Mouse (Mus musculus) adrenal gland, postnatal 10 days (tissue): Measurements from ENCODE around the gene Sall1. TPM values are rescaled to one million over a fixed set of nuclear protein-coding genes. Genes with fewer than 3 reads are reported as not detected.

Source experiments
- DNase-seq: peaks from one replicate; pipeline ENCODE4 v3.0.0; 2021; ENCODE audit warnings: mixed read lengths
- long read RNA-seq, 2 experiments: library from polyadenylated mRNA; stranded (forward); transcript quantifications; one replicate each; pipeline ENCODE4 v2.0.0; 2021
- total RNA-seq, 2 experiments: library from RNA; stranded (reverse); gene quantifications; 2 replicates each; pipeline ENCODE4 v1.2.3; 2021

Sall1 gene
- 1 to 10 TPM; 1.6 to 4.3 TPM for total RNA-seq
- long read RNA-seq, experiment 1, partial matches to known transcripts: 1 of 4 reads
- long read RNA-seq, experiment 1, other reads (novel, unspliced or antisense): 3 of 4 reads
- long read RNA-seq, experiment 2: 0 reads

DNA sequence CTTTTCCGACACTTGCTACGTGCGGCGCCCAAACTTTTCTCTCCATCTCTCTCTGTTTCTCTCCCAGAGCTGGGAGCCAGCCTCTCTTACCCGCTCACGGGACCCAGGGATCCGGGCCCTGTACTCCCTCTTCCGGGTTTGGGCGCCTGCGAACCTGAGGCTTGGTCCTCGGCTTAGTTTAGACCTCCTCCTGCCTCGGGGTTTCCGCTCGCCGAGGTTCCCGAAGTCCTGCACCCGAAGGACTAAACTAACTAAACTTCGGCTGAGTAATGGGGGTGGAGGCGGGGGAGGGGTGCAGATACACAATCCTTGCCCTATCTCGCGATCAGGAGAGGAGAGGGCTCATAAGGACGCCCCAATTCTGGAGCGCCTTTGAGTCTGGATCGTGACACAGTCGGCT, at the start of gene Sall1:
Gene Sall1 (minus strand): TSS at position 223 of the 400 bp plus-strand sequence.
- no peak for DNase-seq

DNA sequence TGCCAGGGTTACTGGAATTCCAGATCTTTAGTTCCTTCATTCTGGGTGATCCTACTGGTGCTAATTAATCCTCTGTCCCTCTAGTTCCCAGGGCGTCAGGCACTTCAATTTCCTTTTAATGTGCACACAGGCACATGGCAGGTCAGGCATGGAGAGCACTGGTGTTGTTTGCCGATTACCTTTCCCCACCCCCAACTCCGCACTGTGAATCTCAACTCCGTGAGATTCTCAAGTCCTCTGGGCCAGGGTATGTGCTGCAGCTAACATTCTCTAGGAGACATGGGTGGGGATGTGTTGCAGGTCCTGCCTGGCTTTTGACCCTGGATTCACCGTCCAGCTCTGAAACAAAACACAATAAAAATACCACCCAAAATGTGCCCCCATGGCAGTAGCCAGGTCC, 46.0 kb upstream of the Sall1 start:
- DNase-seq: no peak

DNA sequence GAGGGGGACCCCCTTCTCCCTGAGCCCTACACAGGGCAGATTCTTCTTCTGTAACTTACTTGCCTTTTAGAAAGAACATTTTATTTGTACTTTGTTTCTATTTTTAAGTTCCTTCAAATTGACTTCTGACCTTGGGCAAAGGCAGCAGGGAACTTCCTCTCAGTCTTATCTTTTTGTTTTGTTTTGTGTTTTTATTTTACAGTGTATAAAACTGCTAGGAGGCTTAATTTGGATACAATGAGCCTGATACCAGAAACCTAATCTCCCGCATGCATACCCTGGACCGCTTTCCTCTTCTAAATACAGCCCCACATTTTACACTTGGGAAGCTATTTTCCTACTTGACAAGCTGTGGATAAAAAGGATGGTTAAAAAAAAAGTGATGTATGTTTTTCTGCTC, 35.2 kb upstream of the Sall1 start:
- DNase-seq: no peak

DNA sequence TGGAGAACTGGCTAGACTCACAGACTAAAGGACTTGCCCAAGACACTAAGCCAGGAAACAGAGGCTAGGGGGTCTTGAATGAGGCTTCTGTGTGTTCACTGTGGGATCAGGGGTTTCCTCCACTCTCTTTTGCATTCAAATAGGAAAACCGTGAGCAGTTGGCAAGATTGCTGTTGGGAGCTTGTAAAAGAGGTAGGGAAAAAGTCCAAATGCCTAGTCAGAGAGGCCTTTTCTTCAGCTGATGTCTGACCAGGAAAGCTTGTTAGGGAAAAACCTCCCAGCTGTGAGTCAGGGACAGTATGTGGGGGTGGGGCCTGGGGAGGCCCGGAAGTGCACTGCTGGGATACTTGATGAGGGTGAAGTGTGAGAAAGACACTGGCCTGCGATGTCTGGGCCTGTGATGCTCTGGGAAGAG, 29.0 kb upstream of the Sall1 start:
- DNase-seq: no peak

DNA sequence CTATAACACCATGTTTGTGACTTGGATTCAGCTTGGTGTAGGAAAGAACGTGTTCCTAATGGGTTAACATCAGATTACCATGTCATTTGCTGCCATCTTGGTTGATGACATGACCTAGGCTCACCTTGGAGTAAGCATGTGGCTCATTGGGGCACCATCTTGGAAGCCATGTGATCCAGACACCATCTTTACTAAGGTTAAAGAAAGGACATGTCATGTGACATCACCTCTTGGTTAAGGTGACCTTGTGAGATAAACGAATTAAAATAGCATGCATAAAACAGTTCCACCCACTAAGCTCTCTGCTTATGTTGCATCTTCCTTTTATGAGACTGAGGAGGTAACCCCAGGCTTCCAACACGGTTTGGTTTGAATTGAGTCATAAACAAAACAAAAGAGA, 23.5 kb upstream of the Sall1 start:
- no peak for DNase-seq

DNA sequence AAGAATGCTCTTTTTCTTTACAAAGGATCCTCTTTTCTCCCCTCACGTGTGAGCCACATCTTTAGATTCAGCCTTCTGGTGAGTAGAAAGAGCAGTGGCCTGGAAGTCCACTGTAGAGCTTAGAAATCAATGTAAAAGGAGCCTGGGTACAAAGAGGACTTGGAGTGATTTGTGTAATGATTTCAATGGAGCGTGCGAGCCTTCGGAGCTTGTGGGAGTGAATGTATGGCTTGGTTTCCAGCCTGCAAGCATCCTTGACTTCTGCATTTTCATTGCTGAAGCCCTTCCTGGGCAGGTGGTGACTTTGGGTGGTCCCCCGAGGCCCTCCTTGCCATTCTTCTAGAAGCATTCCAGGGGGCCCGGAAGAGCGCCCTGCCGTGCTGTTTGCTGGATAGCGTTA, 20.1 kb upstream of the Sall1 start:
- no peak for DNase-seq

DNA sequence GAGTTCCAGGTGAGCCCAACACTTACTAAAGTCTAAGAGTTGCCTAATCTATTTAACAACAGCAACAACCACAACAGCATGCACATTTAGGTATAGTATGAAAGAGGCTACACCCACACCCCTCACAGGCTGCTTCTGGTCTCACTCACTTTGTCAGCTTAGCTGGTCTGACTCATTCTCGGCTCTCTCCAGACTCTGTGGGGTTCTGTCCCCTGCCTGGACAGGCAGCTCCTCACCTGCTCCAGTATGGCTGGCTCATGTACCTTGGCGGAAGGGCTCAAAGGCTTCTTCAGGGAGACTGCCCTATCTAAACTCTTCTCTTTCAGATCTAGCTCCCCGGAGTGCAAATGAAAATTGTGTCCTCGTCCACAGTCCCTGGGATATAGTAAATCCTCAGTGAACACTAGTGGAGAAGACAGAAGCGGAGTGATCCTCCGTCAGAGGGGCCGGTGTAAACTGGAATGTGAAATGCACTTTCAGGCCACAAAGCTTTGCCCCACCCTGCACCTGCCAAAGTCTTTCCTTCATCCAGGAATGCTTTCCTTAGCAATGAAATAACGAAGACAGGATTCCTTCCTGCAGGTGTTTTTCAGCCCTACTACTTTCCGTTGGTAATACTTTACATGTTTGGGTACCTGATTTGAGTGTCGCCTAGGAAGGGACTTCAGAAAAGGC, 19.5 kb upstream of the Sall1 start:
- no peak for DNase-seq

DNA sequence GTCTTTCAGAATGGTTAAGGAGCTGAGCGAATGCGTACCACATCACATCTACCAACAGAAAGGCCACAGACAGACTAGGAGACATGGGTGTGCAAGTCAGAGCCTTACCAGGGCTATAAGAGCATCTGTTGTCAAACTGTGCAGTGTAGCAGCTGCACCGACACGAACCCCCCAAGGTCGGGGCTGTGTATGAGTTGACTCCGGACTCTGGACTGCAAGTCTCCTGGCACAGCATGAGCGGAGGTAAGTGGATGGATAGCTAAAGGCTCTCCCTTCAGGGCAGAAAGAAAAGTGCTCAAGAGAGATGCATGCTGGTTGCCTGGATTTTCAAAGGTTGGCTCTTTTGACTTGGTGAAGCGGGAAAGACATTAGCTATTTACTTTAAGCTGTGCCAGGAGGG, 16.8 kb upstream of the Sall1 start:
- no peak for DNase-seq

DNA sequence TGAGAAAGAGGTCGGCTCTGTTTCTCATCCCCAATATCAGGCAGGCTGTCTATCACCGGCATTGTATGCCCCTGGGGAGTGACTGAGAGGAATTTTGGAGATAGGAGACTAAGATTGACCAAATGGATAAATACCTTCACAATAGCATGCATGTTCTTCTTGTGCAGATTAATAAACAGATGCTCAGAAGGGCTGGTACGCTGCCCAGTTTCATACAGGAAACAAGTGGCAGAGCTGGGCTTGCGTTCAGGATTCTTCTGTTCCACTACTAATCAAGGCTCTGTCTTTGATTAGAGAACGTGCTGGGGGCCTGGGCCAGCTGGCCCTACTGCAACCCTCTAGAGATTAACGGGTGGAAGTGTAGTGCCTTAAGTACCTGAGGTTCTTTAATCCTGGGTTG, 15.5 kb upstream of the Sall1 start:
- no peak for DNase-seq

DNA sequence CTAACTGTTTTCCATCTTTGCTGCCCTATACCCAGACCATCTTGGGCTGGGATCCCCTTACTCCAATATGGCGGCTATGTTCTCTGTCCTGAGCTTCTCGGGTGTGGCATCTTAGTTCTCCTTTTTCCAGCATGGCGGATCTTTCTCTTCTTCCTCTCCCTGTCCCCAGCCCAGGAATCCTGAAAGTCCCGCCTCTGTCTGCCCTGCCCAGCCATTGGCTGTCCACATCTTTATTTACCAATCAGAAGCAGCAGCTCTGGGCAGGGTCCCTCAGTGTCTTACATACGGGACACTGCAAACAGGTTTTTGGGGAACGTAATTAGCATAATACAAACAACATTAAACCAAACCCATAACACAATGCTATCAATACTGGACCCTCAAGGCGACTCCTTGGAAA, 8.9 kb upstream of the Sall1 start:
- no peak for DNase-seq

DNA sequence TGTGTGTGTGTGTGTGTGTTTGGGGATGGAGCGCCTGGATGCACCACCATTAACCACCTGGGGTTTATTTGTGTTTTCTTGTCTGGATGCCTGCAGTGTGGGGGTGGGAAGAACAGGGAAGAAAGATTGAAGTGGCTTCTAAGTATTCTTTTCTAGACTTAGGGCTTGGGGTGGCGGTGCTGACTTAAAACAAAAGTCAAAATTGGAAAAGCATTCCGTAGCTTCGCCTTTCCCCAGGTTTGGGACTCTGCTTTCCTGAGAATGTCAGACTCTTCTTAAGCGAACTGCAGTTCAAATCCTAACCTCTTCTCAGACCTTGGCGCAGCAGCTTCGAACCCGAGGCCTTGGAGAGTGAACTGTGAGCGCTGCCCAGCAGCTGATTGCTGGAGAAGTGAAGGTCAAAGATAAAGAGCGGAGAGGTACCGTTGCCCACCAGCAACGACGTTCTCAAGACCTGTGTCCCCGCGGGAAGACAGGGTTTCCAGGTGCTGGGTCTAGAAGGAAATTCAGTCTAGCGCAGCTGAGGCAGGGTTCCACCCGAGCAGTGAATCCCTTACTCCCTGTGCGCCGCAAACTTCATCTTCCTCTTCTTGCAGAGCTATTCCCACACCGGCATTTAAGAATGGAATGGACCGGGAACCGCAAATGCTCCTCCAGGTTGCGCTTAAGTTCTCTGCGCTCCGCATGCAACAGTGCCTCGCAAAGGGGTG, 2.8 kb upstream of the Sall1 start:
- DNase-seq: no peak

DNA sequence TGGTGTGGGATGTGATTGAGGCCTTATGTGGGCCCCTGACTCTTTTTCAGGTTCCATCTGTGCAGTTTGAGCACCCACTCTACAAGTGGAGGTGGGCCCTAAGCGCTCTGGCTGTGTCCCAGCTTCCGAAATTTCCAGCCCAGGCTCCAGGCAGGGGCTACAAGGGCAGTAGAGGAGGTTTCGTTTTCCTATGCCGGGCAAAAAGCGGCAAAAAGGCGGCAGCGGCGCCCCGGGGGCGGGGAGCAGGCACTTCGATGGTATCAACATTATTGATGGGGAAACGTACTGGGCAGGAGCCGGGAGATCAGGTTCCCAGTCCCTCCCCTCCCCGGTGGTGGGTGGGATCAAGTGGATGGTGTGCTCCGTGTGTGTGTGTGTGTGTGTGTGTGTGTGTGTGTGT, 2.3 kb upstream of the Sall1 start:
- DNase-seq: peak; percentile 27

DNA sequence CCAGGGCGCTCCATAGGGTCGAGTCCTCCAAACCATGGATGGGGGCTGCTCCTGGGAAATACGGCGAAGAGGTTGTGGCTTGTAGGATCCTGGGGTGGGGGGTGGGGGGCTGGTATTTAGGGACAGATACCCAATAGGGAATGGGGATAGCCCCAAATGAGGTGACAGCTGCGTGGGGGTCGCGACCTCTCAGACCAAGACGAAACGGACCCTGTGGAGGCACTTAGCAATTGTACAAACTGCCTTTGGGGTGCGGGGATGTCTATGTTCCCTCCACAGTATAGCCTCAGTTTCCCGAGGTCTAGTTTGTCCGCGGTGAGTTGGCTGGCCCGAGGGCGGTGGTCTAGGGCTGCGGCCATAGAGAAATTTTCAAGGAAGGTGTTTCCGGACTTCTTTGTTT, 1.8 kb upstream of the Sall1 start:
- DNase-seq: no peak

DNA sequence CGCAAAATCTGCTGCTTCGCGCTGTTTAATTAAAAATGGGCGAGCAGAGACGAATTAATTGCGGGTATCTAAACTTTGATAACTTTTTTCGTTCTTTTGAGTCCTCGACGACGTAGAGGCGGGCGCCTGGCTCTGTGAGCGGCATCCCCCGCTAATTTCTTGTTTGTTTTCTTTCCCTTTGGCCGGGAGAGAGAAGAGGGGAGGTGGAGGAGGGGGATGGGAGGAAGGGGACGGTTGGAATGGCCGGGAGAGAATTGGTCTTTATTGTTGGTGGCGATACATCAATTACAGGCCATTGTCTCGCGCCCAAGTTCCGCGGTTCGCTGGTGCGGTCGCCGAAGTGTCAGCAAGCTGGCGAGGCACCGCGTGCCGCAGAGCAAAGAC, 1.2 kb upstream of the Sall1 start:
- no peak for DNase-seq

DNA sequence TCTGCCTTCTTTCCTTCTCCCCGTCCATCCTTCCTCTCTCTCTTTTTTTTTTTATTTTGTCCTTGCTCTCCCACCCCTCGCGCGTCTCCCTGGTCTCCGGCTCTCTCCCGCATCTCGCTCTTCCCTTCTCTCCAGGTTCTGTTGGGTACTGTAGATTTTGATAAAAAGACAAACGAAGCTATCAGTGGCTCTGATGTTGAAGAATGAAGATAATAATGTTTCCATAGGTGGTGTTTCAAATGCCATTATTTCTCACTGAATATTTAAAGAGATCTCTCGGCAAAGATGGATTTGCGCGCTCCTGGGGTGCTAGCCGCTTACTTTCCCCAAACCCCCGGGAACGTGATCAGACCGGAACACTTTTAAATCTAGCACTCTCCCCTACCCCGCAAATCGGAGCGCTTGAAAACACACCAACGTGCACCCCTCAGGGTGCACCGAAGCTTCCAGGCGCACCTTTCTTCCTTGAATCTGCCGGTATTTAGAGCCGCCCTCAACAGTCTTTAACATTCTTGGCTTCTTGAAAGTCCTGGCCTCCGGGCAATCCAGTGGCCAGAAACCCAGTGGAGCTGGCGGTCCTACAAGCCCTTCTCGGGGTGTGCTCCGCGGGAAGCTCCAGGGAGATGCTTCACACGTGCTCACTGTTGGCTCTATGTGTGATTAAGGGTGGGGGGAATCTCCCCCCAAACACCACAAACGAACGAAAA, 702 bp upstream of the Sall1 start:
- no peak for DNase-seq

DNA sequence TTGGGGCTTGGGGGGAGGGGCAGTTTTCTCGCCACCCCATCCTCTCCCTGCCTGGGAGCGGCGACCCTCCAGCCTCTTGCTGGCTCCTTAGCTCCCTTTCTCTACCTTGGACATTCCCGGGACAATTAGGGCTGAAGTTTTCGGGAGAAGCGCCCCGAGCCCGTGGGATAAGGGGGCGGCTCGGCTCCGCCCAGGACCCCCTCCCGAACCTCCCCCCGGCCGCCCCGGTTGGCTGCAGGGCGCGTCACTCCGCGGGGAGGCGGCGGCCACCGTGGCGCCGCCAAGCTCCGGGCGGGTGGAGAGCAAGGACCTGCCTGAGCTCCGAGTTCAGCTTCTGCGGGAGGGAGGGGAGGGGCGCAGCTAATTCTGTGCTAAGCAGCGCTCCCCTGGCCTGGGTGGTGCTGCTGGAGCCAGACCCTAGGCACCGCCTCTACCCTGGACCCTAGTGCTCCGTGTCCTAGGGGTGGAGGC, 556 bp downstream of the Sall1 start:
- DNase-seq: peak; percentile 45

DNA sequence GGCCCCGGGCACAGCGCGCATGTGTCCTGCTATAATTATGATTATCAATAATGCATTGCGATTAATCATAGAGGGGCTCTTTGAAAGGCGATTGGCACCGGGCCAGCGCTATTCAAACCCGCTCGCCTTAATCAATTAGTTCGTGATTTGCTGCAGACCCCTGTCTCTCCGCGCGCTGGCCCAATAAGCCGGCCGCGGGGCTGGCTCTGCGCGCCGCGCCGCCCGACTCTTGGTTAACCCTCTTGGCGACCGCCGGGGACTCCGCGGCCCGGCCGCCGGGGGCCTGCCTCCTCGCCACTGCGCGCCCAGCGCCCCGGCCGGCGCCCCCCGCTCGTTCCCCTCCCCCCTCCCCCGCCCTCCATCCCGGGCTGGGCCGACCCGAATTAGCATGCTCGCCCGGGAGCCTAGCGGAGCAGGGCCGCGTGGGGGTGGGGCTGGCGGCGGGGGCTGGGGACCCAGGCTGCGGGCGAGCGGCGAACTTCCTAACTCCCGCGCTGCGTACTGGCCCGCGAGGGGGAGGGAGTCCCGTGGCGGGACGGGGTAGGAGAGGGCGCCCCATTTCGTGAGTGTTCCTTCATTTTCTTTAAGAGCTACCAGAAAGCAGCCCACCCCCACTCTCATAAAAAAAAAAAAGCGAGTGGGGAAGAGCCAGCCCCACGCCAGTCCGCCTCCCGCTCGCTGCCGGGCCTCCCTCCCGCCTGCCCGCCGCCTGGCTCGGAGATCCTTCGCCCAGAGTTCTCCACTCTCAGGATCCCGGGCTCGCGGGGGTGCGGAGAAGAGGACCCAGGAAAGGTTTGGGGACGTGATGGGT, 1.2 kb downstream of the Sall1 start:
- peak; percentile 34 for DNase-seq

DNA sequence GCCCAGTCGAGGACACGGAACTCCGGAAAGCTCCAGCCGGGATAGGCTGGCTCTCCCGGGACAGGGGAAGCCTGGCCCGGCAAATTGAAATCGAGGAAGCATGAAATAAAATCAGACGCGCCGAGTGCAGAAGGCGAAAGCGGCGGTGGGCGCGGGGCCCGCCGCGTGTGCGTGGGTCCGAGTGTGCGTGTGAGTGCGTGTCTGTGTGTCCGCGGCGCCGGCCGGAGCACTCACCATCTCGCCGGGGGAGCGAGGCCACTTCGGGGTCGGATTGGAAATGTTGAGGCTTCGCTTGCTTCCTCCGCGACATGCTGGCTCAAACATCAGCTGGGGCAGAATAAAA, 1.9 kb downstream of the Sall1 start:
- DNase-seq: peak; percentile 31

DNA sequence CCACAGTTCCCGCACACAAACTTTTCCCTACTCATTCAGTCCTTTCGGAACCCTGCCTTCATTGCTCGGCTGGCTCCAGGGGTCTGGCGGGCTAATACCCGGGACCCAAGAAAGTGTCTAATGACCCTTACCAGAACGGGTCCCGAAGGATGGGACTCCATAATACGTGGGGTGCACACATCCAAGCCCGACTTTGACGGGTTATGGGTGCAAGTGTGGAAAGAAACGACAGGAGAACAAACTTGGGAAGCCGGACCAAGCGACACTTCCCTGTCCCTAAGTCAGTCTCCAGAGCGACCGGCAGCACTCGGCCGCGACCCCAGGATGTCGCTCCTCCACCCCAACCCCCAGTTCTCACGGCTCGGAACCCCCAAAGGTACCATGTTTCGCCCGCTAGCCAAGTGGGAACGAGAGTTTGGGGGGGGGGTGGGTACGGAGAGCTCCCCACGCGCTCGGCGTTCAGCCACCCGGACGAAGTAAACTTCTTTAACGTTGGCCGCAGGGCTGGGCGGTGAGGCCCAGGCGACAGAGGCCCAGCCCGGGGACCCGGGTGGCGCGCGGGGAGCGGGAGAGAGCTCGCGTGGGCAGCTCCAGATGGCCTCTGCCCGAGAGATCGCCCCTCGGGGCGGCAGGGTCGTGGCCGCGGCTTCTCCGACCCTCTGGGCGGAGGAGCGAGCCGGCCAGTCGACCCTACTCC, 2.4 kb downstream of the Sall1 start:
- DNase-seq: peak; percentile 17

DNA sequence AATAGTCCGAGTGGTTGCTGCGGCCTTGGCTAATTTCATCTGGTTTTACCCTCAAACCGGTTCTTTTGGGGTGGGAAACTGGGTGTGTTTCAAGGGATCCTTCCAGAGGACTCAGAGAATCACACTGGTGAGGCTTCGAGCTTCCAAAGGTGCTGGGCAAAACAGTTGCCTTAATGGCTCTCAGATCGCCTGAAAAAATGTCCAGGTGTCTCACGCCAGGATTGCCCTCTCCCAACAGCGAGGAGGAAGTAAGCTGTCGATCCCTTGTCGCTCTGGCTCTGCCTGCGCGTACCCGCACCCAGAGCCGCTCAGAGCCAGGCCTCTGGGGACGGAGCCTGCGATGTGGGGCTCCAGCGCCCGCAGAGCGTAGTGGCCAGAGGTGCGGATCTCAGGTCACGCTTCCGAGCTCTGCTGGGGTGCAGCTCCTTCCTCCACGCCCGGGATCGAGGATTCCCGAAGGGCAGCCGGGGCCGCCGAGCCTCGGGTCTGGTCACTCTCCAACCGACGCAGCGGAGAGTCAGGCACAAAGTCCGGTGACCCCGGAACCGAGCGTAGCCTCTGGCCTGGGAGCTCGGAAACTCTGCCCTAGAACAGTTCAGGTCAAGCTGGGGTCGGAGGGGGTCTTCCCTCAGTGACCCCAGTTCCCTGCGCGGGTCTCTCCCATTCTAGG, 3.1 kb downstream of the Sall1 start:
- DNase-seq: peak; percentile 35

DNA sequence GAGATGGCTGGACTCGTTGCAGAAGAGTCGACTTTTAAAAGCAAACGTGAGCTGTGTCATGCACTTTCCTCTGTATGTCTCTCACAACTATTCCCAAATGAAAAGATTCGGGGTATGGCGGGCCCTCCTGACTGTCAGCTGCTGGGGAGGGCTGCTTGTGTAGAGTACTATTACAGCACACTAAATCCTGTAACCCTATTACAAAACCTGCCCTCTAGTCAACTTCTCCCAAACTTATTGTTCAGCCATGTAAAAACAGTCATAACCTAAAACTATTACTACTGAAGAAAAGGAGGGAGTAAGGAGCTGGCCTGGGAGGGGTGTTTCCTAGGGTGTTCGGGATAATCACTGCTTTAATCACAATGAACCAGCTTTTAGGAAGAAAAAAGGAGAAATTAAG, 4.1 kb downstream of the Sall1 start:
- no peak for DNase-seq
